Mouse (Mus musculus) midbrain, embryonic 12.5 days (tissue): ENCODE measurements at regions not wholly inside any gene's neighbourhood (a gene's known extent, or its start where the extent isn't known, plus 50 kb on each side); places are given as distances from the start of the nearest gene placed in this dataset.
A peak's percentile ranks its signal among the peaks of the same experiment; 100 is the strongest.

ENCODE experiments used
- ATAC-seq: fragments of 200-750 bp; cut with Nextera tagmentation; 2 replicates; pipeline ENCODE4 v1.8.0; 2017; ENCODE audit warnings: low read depth, moderate TSS enrichment, moderate library complexity; ENCODE audit not compliant: low FRiP score
- H3K27ac ChIP-seq: fragments of 300-500 bp; sonication (generic); replicated peaks from 2 replicates; pipeline ENCODE4 v1.5.1; 2016; ENCODE audit warnings: mild to moderate bottlenecking
- H3K27me3 ChIP-seq: fragments of 300-500 bp; sonication (generic); 2 replicates; pipeline ENCODE4 v1.6.1; 2016; ENCODE audit warnings: mild to moderate bottlenecking
- H3K36me3 ChIP-seq: fragments of 300-500 bp; sonication (generic); 2 replicates; pipeline ENCODE4 v1.6.1; 2016
- H3K4me1 ChIP-seq: fragments of 300-500 bp; sonication (generic); 2 replicates; pipeline ENCODE4 v1.6.1; 2016
- H3K4me2 ChIP-seq: fragments of 300-500 bp; sonication (generic); replicated peaks from 2 replicates; pipeline ENCODE4 v1.6.1; 2016; ENCODE audit warnings: mild to moderate bottlenecking, moderate library complexity
- H3K4me3 ChIP-seq: fragments of 300-500 bp; sonication (generic); 2 replicates; pipeline ENCODE4 v1.5.1; 2016; ENCODE audit warnings: mild to moderate bottlenecking
- H3K9ac ChIP-seq: fragments of 300-500 bp; sonication (generic); replicated peaks from 2 replicates; pipeline ENCODE4 v1.6.1; 2016; ENCODE audit warnings: mild to moderate bottlenecking, moderate library complexity
- H3K9me3 ChIP-seq: fragments of 300-500 bp; sonication (generic); 2 replicates; pipeline ENCODE4 v1.6.1; 2016; ENCODE audit warnings: mild to moderate bottlenecking
- WGBS: fragments of 180-500 bp; shearing (Covaris S2); methylation state at CpG from one replicate; pipeline ENCODE4 v1.1.7; 2016; 5-methylcytosine and 5-hydroxymethylcytosine counted together

DNA sequence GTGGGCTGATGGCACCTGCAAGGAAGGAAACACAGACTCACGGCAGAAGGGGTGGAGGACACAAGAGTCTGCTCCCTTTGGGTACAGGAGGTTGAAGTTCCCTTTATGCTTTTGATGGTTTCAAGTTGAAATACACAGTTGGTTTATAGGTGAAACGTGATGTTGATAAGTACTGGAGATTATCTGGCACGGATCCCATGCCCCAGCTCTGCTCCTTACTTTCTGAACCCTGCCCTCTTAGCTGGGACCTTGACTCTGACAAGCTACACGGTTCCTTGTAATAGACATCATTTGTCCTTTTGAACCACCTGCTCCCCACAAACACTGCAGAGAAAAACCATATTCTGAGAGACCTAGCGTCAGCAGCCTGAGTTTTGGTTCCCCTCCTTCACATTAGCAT, 363.4 kb upstream of the Dynlrb2 start:
- no peak for ATAC-seq
- H3K4me2 ChIP-seq: no peak overlapping the region
- 87% methylated on average over 5 of the region's 5 CpGs for WGBS
- H3K4me3 ChIP-seq: no peak overlapping the region
- H3K4me1 ChIP-seq: peaks cover 8% of the 10 kb centered on the region
- no peaks in the 10 kb centered on the region for H3K36me3 ChIP-seq
- H3K27me3 ChIP-seq: no peaks in the 10 kb centered on the region; the same call in 1 of the 2 replicates
- no peaks in the 10 kb centered on the region for H3K9me3 ChIP-seq
- no peak overlapping the region for H3K27ac ChIP-seq
- no peak overlapping the region for H3K9ac ChIP-seq

DNA sequence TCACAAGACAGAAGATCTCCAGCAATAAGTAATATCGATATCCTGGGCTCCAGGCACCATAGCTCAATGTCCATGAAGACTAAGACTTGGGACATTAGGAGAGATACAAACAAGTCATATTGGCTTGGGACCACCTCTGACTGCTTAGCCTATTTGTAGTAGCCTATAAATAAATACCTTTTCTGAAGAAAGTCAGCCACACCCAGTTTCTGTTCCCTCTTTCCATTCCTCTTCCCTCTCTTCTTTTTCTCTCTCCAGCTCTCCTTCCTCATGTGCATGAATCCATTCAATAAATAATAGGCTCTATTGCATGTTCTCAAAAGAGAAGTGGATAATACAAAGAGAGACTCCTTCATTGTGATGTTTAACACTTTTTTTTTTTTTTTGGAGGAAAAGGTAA, 364.8 kb upstream of the Dynlrb2 start:
- H3K9me3 ChIP-seq: no peaks in the 10 kb centered on the region
- no peak overlapping the region for H3K27ac ChIP-seq
- 97% methylated on average over 1 of the region's 1 CpGs for WGBS
- peaks cover 8% of the 10 kb centered on the region for H3K4me1 ChIP-seq
- H3K27me3 ChIP-seq: no peaks in the 10 kb centered on the region
- H3K9ac ChIP-seq: no peak overlapping the region
- H3K36me3 ChIP-seq: no peaks in the 10 kb centered on the region
- no peak overlapping the region for H3K4me3 ChIP-seq
- no peak for ATAC-seq
- H3K4me2 ChIP-seq: no peak overlapping the region

DNA sequence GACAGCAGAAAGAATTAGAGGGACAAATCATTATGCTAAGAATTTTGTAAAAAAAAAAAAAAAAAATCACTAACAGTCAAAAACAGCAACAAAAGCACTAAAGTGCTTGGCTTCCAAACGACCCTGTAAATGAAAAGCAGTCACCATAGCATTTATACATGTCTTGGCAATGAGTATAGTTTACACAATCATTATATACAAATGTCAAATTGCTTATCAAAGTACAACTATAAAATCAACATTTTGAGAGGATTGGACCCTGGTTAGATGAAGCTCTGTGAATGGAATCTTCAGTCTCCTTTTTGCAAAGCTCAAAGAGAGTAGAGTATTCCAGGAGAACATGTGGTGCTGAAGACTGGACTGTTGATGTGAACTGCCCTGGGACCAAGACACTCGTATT, 367.0 kb upstream of the Dynlrb2 start:
- H3K36me3 ChIP-seq: no peaks in the 10 kb centered on the region
- no peak overlapping the region for H3K4me2 ChIP-seq
- H3K27me3 ChIP-seq: no peaks in the 10 kb centered on the region
- H3K9me3 ChIP-seq: no peaks in the 10 kb centered on the region
- no peak overlapping the region for H3K27ac ChIP-seq
- no peak overlapping the region for H3K9ac ChIP-seq
- WGBS: 76% methylated on average over 2 of the region's 2 CpGs
- ATAC-seq: no peak
- no peaks in the 10 kb centered on the region for H3K4me1 ChIP-seq
- no peak overlapping the region for H3K4me3 ChIP-seq

DNA sequence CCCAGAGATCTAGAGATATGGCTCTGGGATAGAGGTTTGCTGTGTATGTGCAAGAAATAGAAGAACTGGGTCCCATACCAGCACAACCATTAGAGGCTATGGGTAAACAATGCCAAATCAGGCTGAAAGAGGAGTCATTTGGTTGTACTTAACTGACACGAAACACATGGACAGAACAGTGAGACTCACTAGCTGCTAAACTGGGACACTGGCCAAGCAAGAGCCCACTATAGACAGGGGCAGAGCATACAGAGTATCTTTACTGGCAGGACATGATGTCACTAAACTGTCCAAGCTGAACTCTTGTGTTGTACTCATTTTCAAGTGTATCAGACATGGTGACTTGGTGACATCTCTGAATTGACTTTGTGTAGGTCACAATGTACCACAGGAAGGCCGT, 371.3 kb upstream of the Dynlrb2 start:
- no peaks in the 10 kb centered on the region for H3K27me3 ChIP-seq
- no peaks in the 10 kb centered on the region for H3K9me3 ChIP-seq
- no peak for ATAC-seq
- H3K27ac ChIP-seq: no peak overlapping the region
- H3K36me3 ChIP-seq: no peaks in the 10 kb centered on the region
- H3K4me3 ChIP-seq: no peak overlapping the region
- no peaks in the 10 kb centered on the region for H3K4me1 ChIP-seq
- 89% methylated on average over 2 of the region's 2 CpGs for WGBS
- no peak overlapping the region for H3K4me2 ChIP-seq
- no peak overlapping the region for H3K9ac ChIP-seq

DNA sequence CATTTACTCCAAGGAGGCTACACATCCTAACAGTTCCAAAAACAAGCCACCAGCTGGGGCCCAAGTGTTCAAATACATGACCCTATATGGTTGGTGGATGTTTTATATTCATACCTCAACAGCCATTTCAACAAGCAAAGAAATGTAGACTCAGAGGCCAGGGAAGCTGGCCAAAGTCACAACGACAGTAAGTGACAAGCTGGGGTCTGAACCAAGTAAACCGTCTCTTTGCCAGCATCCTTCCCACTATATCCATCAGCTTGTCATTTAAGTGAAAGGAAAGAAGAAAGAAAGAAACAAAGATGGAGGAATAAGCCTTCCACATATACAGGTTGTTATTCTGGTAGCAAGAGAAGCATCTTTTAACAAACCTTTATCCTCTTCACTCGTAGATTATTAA, 371.7 kb upstream of the Dynlrb2 start:
- no peak overlapping the region for H3K4me2 ChIP-seq
- no peaks in the 10 kb centered on the region for H3K36me3 ChIP-seq
- no peak for ATAC-seq
- no peaks in the 10 kb centered on the region for H3K4me1 ChIP-seq
- H3K27ac ChIP-seq: no peak overlapping the region
- H3K9me3 ChIP-seq: no peaks in the 10 kb centered on the region
- no peak overlapping the region for H3K9ac ChIP-seq
- 93% methylated on average over 3 of the region's 3 CpGs for WGBS
- H3K27me3 ChIP-seq: no peaks in the 10 kb centered on the region
- no peak overlapping the region for H3K4me3 ChIP-seq

DNA sequence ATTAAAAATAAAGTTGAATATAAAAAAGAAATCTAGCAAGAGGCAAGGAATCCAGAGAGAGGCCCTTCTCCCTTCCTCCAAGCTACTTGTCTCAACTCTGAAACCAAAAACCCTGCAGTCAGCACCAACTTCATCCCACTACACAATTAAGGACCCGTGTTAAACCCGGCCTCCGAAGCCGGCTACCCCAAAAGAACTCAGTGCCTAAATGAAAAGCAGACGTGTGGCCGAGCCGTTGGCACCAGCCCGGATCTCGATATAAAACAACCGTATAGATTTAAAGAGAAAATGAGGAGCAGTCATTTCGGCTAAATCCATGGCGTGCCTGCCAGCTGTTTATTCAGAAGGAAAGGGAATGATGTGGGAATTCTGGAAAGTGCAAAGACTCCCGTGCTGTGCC, 384.7 kb upstream of the Dynlrb2 start:
- WGBS: 81% methylated on average over 13 of the region's 13 CpGs
- Histone ChIP-seq H3K36me3 (no peaks in the 10 kb centered on the region), H3K9me3 (no peaks in the 10 kb centered on the region), H3K4me2 (no peak overlapping the region), H3K27me3 (peaks cover 13% of the 10 kb centered on the region), H3K4me1 (peaks cover 13% of the 10 kb centered on the region), H3K27ac (no peak overlapping the region), H3K9ac (no peak overlapping the region), H3K4me3 (no peak overlapping the region)
- no peak for ATAC-seq

DNA sequence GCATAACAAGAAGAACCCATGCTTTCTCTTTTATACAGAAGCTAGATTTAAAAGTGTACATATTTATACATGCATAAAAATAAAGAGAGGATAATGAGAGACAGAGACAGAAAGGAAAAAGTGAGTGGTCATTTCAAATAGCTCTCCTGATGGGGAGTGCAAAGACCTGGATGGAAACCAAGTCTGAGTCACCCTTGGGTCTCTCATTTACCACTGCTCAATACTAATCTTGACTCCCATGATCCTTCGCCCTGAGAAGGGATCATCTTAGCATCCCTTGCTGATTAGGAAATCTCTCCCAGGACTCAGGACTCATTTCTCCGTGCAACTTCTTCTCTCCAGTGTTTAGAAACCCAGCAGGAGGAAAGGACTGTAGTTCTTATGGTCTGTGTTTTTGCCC, 386.9 kb upstream of the Dynlrb2 start:
- Histone ChIP-seq H3K4me1 (peaks cover 13% of the 10 kb centered on the region), H3K4me2 (no peak overlapping the region), H3K9ac (no peak overlapping the region), H3K36me3 (no peaks in the 10 kb centered on the region), H3K4me3 (no peak overlapping the region), H3K27me3 (peaks cover 23% of the 10 kb centered on the region), H3K9me3 (no peaks in the 10 kb centered on the region), H3K27ac (no peak overlapping the region)
- no peak for ATAC-seq
- 87% methylated on average over 2 of the region's 2 CpGs for WGBS

DNA sequence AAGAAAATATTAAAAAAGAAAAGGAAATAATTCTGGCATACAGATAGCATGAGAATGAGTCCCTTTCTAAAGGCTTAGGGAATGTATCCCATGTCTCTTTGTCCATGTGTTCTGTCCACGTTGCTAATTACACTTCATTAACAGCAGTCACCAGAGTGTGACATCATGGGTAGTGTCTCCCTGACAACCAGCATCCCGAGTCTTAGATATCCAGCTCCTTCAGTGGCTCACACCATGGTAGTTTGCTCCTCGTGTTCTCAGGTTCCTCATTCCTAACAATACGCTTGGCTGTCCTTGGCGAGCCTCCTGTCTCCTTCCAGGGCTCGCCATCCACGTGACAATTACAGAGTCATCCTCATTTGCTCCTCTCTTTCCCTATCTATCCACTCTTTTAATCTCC, 388.1 kb upstream of the Dynlrb2 start:
- H3K4me2 ChIP-seq: 0 out of 2 replicates have a peak overlapping the region, but pooled peaks have one; percentile 36
- H3K9me3 ChIP-seq: no peaks in the 10 kb centered on the region
- H3K9ac ChIP-seq: no peak overlapping the region
- no peak overlapping the region for H3K27ac ChIP-seq
- peaks cover 29% of the 10 kb centered on the region for H3K27me3 ChIP-seq
- H3K4me3 ChIP-seq: no peak overlapping the region
- H3K36me3 ChIP-seq: no peaks in the 10 kb centered on the region
- 36% methylated on average over 7 of the region's 7 CpGs for WGBS
- H3K4me1 ChIP-seq: peaks cover 13% of the 10 kb centered on the region
- peak; percentile 23; the same call in 1 of the 2 replicates for ATAC-seq

DNA sequence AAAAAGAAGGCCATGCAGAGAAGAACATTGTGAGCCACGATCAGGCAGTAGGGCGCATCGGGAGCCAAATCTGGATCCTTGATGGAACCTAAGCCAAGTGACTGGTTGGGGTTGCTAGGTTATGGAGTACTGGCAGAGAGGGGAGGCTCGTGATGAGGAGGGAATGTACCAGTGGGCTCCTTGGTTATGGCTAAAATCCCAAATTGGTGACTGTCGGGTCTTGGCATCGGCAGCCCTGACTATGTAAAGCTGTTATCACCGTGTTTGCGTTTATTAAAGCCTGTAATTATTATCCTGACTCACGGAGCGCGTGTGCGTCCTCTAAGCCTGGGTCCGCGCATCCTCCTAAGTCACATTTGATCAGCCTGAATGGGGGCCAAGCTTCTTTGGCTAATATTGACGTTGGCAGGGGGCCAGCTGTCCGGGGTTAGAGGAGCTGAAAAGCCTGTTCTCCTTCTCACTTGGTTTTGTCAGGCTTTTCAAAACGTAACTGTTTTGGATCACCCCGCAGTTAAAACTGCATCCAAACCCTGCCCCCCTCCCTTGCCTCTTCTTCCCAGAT, 388.9 kb upstream of the Dynlrb2 start:
- 29% methylated on average over 18 of the region's 18 CpGs for WGBS
- Histone ChIP-seq H3K9ac (no peak overlapping the region), H3K27ac (no peak overlapping the region), H3K4me3 (no peak overlapping the region), H3K27me3 (peaks cover 29% of the 10 kb centered on the region), H3K4me1 (peaks cover 14% of the 10 kb centered on the region), H3K9me3 (no peaks in the 10 kb centered on the region), H3K36me3 (no peaks in the 10 kb centered on the region), H3K4me2 (peak overlapping the region; percentile 36)
- peak; percentile 70 for ATAC-seq

DNA sequence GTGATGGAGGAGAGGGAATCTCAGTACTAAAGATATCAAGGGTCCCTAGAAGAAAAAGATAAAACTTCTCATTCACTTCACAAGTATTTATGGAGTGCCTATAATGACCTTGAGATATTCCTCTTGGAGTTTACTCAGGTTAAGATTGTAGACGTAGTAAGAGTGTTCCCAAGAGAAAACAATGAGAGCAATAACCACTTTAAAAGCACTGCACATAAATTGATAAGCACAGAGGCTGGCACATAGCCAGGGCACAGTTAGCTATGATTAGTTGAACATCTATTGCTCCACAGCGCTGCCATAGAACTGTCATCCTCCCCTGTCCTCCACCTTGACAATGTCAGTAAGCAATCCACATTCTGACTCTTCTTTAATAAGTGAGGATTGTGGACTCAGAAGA, 389.8 kb upstream of the Dynlrb2 start:
- Histone ChIP-seq H3K36me3 (no peaks in the 10 kb centered on the region), H3K4me1 (peaks cover 15% of the 10 kb centered on the region), H3K9ac (no peak overlapping the region), H3K27ac (no peak overlapping the region), H3K4me2 (no peak overlapping the region), H3K27me3 (peaks cover 29% of the 10 kb centered on the region), H3K9me3 (no peaks in the 10 kb centered on the region), H3K4me3 (no peak overlapping the region)
- WGBS: 81% methylated on average over 2 of the region's 2 CpGs
- ATAC-seq: no peak

DNA sequence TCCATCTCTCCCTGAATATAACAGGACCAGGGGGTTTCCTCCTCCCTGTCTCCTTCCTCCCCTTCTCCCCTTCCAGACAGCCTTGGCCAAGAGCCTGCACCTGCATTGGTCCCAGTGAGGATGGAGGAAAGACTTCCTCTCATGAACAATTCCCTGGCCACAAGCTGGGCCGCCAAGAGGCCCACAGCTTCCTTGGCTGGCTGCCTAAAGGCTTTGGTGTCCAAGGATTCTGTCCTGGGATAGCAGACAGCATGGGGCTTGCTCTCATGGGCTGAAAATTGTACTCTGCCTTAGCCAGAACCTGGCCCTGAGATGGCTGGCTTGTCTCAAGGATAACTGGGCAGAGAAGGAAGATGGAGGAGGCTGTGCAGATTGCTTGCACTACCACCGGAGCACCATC, 390.3 kb upstream of the Dynlrb2 start:
- Histone ChIP-seq H3K36me3 (no peaks in the 10 kb centered on the region), H3K9ac (no peak overlapping the region), H3K9me3 (no peaks in the 10 kb centered on the region), H3K4me1 (peaks cover 15% of the 10 kb centered on the region), H3K27ac (no peak overlapping the region), H3K27me3 (peaks cover 28% of the 10 kb centered on the region), H3K4me2 (no peak overlapping the region), H3K4me3 (no peak overlapping the region)
- 83% methylated on average over 2 of the region's 2 CpGs for WGBS
- no peak for ATAC-seq

DNA sequence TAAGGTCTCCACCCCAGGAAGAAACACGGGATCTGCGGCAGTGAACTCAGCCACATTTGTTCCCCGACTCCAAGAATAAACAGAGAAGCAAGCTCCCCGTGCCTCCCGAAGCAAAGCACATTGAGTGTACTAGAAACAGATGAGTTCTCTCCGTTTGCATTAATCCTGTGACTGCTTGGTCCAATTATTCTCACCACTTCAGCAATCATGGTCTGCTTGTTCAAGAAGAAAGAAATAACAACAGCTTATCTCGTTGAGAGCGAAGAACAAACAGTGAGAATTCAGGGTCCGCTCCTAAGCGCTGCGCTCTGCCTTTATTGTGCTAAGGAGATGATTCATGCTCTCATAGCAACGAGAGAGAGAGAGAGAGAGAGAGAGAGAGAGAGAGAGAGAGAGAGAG, 393.6 kb upstream of the Dynlrb2 start:
- Histone ChIP-seq H3K27me3 (peaks cover 42% of the 10 kb centered on the region), H3K4me1 (peaks cover 9% of the 10 kb centered on the region), H3K9me3 (no peaks in the 10 kb centered on the region), H3K4me2 (peak overlapping the region; percentile 8; the same call in 1 of the 2 replicates), H3K36me3 (no peaks in the 10 kb centered on the region), H3K4me3 (no peak overlapping the region), H3K27ac (no peak overlapping the region), H3K9ac (no peak overlapping the region)
- 37% methylated on average over 12 of the region's 12 CpGs for WGBS
- no peak for ATAC-seq

DNA sequence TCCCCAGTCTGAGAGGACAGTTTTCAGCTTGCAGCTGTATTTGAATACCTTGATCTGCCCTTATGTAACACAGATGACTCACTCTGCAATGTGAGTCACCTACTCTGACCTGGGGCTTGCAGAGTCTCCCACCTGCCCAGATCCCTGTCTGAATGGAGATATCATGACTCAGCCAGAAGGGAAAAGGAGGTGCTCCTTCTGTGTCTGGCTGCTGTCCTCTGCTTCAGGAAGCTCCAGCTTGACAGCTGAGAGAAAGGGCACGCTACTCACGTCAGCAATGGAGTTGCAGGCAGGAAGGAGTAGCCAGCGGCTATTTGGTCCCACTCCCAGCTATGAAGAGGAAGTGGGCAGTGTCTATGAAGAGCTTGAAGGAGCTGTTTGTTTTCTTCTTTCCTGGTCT, 389.1 kb upstream of the Maf start:
- no peak overlapping the region for H3K27ac ChIP-seq
- H3K4me1 ChIP-seq: no peaks in the 10 kb centered on the region
- ATAC-seq: no peak
- no peaks in the 10 kb centered on the region for H3K27me3 ChIP-seq
- H3K9me3 ChIP-seq: no peaks in the 10 kb centered on the region
- H3K4me3 ChIP-seq: no peak overlapping the region
- no peaks in the 10 kb centered on the region for H3K36me3 ChIP-seq
- no peak overlapping the region for H3K4me2 ChIP-seq
- H3K9ac ChIP-seq: no peak overlapping the region
- 79% methylated on average over 3 of the region's 3 CpGs for WGBS
